In genomic region chr4:117886644-117887043, GRCm38 (mm10) we compare ENCODE assay signal across 8 mouse cellular contexts. TPM values are rescaled to one million over a fixed set of nuclear protein-coding genes. Genes with fewer than 3 reads are reported as not detected.
DNase-seq lines count a peak whose midpoint lies in the region; ATAC-seq and TF ChIP-seq lines count a peak whose summit lies in the region.

No protein-coding gene starts in this region.

- TF ChIP-seq POLR2A in embryonic fibroblast, embryonic 13.5 days (IDR thresholded peaks at IDR 0.05; ENCODE audit: low read depth, low read length): no peak

- 2% methylated on average over 24 of the region's 24 CpGs for WGBS in intestine, embryonic 16.5 days
- WGBS in lung, postnatal 0 days: under 1% methylated on average over 23 of the region's 24 CpGs

- peak overlapping the region; percentile 95 for H3K9ac ChIP-seq in intestine, embryonic 16.5 days (ENCODE audit: low read depth, low read length)
- H3K9ac ChIP-seq in lung, postnatal 0 days (replicated peaks; ENCODE audit: low read depth): peak overlapping the region; percentile 78

- TF ChIP-seq EP300 in lung, postnatal 0 days (IDR thresholded peaks at IDR 0.05): no peak

- peak; percentile 42 for DNase-seq in layer of hippocampus, adult 11-12 months (ENCODE audit: low spot score)
- DNase-seq in layer of hippocampus, adult 9-10 months (ENCODE audit: low spot score): no peak
- DNase-seq in lung, postnatal 0 days (ENCODE audit: low spot score): peak; percentile 34
- DNase-seq in splenic B cell, adult 2 months (ENCODE audit: low read depth, low spot score): peak; percentile 60
- DNase-seq in layer of hippocampus, postnatal 25 days (ENCODE audit: extremely low spot score in 1 of 2, low spot score in 1 of 2): no peak
- DNase-seq in embryo, embryonic 10 days (ENCODE audit: low spot score): no peak

- H3K36me3 ChIP-seq in intestine, embryonic 16.5 days (ENCODE audit: control insufficient read depth, insufficient read depth, low read length): peaks cover 11% of the 10 kb centered on the region
- peaks cover 11% of the 10 kb centered on the region; the same call in 1 of the 2 replicates for H3K36me3 ChIP-seq in lung, postnatal 0 days (ENCODE audit: insufficient read depth, low read length)
- peaks cover 7% of the 10 kb centered on the region for H3K36me3 ChIP-seq in splenic B cell, adult 2 months (ENCODE audit: control insufficient read depth, insufficient read depth, low read length, poor library complexity, severe bottlenecking)

- no peaks in the 10 kb centered on the region for H3K9me3 ChIP-seq in intestine, embryonic 16.5 days (ENCODE audit: control insufficient read depth, low read length)
- no peaks in the 10 kb centered on the region for H3K9me3 ChIP-seq in lung, postnatal 0 days (ENCODE audit: low read length)

- H3K27ac ChIP-seq in embryonic fibroblast, embryonic 13.5 days (ENCODE audit: insufficient read depth, low read length): no peak overlapping the region
- H3K27ac ChIP-seq in intestine, embryonic 16.5 days (ENCODE audit: low read length): peak overlapping the region; percentile 51
- peak overlapping the region; percentile 66; the same call in 1 of the 2 replicates for H3K27ac ChIP-seq in lung, postnatal 0 days (ENCODE audit: low read length)

- peak overlapping the region; percentile 90 for H3K4me2 ChIP-seq in intestine, embryonic 16.5 days (ENCODE audit: low read depth, low read length)
- H3K4me2 ChIP-seq in lung, postnatal 0 days (replicated peaks; ENCODE audit: low read depth, low read length): peak overlapping the region; percentile 95

- no peak for TF ChIP-seq CTCF in embryonic fibroblast, embryonic 13.5 days (IDR thresholded peaks at IDR 0.05; ENCODE audit: borderline replicate concordance, insufficient read depth, low read length)
- no peak for TF ChIP-seq CTCF in lung, postnatal 0 days (IDR thresholded peaks at IDR 0.05)

- no peaks in the 10 kb centered on the region; the same call in 1 of the 2 replicates for H3K4me1 ChIP-seq in embryonic fibroblast, embryonic 13.5 days (ENCODE audit: control insufficient read depth, insufficient read depth, low read length)
- peaks cover 33% of the 10 kb centered on the region for H3K4me1 ChIP-seq in intestine, embryonic 16.5 days (ENCODE audit: control insufficient read depth, insufficient read depth, low read length)
- peaks cover 10% of the 10 kb centered on the region; the same call in 1 of the 2 replicates for H3K4me1 ChIP-seq in lung, postnatal 0 days (ENCODE audit: insufficient read depth, low read depth, low read length)

- no peaks in the 10 kb centered on the region for H3K27me3 ChIP-seq in intestine, embryonic 16.5 days (replicated peaks; ENCODE audit: control insufficient read depth, insufficient read depth, low read length)
- H3K27me3 ChIP-seq in lung, postnatal 0 days (replicated peaks; ENCODE audit: insufficient read depth, low read length): no peaks in the 10 kb centered on the region
- H3K27me3 ChIP-seq in splenic B cell, adult 2 months (ENCODE audit: control insufficient read depth, insufficient read depth, low read length, poor library complexity, severe bottlenecking): no peaks in the 10 kb centered on the region

- ATAC-seq in intestine, embryonic 16.5 days: peak; percentile 14
- peak; percentile 30 for ATAC-seq in lung, postnatal 0 days

- H3K4me3 ChIP-seq in embryonic fibroblast, embryonic 13.5 days (ENCODE audit: insufficient read depth, low read length): peak overlapping the region; percentile 76
- H3K4me3 ChIP-seq in intestine, embryonic 16.5 days (ENCODE audit: low read length): peak overlapping the region; percentile 99
- peak overlapping the region; percentile 90 for H3K4me3 ChIP-seq in lung, postnatal 0 days (ENCODE audit: low read depth, low read length)

RNA-seq across cellular contexts. Expression of gene Atp6v0b, which starts 0.5 kb away (rescaled TPM):
- polyA plus RNA-seq in embryonic fibroblast, embryonic 13.5 days (2011; ENCODE audit: insufficient read length, low read depth, missing spikeins): 137 and 146 TPM in 2 replicates
- polyA plus RNA-seq in intestine, embryonic 16.5 days (2015; fragmentation: Nextera tagmentation; extraction: Ambion mirVana): 345 and 371 TPM in 2 replicates
- polyA plus RNA-seq in lung, postnatal 0 days (2015; fragmentation: Nextera tagmentation; extraction: Ambion mirVana): 346 TPM in 2 replicates
- total RNA-seq in layer of hippocampus, postnatal 25 days (2021): 100 to 1,000 TPM; 429 to 448 TPM

RNA-seq across cellular contexts. Expression of gene B4galt2, which starts 3.4 kb away (rescaled TPM):
- polyA plus RNA-seq in embryonic fibroblast, embryonic 13.5 days (2011; ENCODE audit: insufficient read length, low read depth, missing spikeins): 43.8 and 45.6 TPM in 2 replicates
- 10.5 and 11.1 TPM in 2 replicates for polyA plus RNA-seq in intestine, embryonic 16.5 days (2015; fragmentation: Nextera tagmentation; extraction: Ambion mirVana)
- 7.2 and 7.7 TPM in 2 replicates for polyA plus RNA-seq in lung, postnatal 0 days (2015; fragmentation: Nextera tagmentation; extraction: Ambion mirVana)
- 10 to 100 TPM; 75.6 to 76.3 TPM for total RNA-seq in layer of hippocampus, postnatal 25 days (2021)

RNA-seq across cellular contexts. Expression of gene Dph2, which starts 5.2 kb away (rescaled TPM):
- polyA plus RNA-seq in embryonic fibroblast, embryonic 13.5 days (2011; ENCODE audit: insufficient read length, low read depth, missing spikeins): 6.6 and 10.0 TPM in 2 replicates
- polyA plus RNA-seq in intestine, embryonic 16.5 days (2015; fragmentation: Nextera tagmentation; extraction: Ambion mirVana): 17.1 and 19.4 TPM in 2 replicates
- 7.8 and 8.6 TPM in 2 replicates for polyA plus RNA-seq in lung, postnatal 0 days (2015; fragmentation: Nextera tagmentation; extraction: Ambion mirVana)
- total RNA-seq in layer of hippocampus, postnatal 25 days (2021): 10 to 100 TPM in 1 of 2 experiments, 1 to 10 TPM in 1; 7.9 to 11.7 TPM

RNA-seq across cellular contexts. Expression of gene Ccdc24, which starts 14.3 kb away (rescaled TPM):
- polyA plus RNA-seq in embryonic fibroblast, embryonic 13.5 days (2011; ENCODE audit: insufficient read length, low read depth, missing spikeins): 0.78 and 2.5 TPM in 2 replicates
- polyA plus RNA-seq in intestine, embryonic 16.5 days (2015; fragmentation: Nextera tagmentation; extraction: Ambion mirVana): 0.66 and 0.86 TPM in 2 replicates
- polyA plus RNA-seq in lung, postnatal 0 days (2015; fragmentation: Nextera tagmentation; extraction: Ambion mirVana): 4.5 TPM in 2 replicates
- total RNA-seq in layer of hippocampus, postnatal 25 days (2021): 1 to 10 TPM in 1 of 2 experiments, under 1 TPM in 1; 0.91 to 1.1 TPM

RNA-seq across cellular contexts. Expression of gene Ipo13, which starts 28.2 kb away (rescaled TPM):
- 44.3 and 45.6 TPM in 2 replicates for polyA plus RNA-seq in embryonic fibroblast, embryonic 13.5 days (2011; ENCODE audit: insufficient read length, low read depth, missing spikeins)
- polyA plus RNA-seq in intestine, embryonic 16.5 days (2015; fragmentation: Nextera tagmentation; extraction: Ambion mirVana): 31.1 and 37.4 TPM in 2 replicates
- 32.1 and 35.6 TPM in 2 replicates for polyA plus RNA-seq in lung, postnatal 0 days (2015; fragmentation: Nextera tagmentation; extraction: Ambion mirVana)
- total RNA-seq in layer of hippocampus, postnatal 25 days (2021): 100 to 1,000 TPM; 131 to 146 TPM

Comparison
In these comparisons a context has a peak if more than half of its experiments do, and no peak if none do; other contexts are left out.
1. DNase-seq: peak in layer of hippocampus, adult 11-12 months (single experiment), lung, postnatal 0 days (single experiment) and splenic B cell, adult 2 months (single experiment); none in layer of hippocampus, adult 9-10 months (single experiment), layer of hippocampus, postnatal 25 days (0 of 2) and embryo, embryonic 10 days (single experiment).
2. Peak in every context shown above with its lines, with median percentiles within 50 percentile points of each other: H3K4me3 ChIP-seq.